Mouse (Mus musculus): ENCODE data around the gene Rxra. TPM values are rescaled to one million over a fixed set of nuclear protein-coding genes. Genes with fewer than 3 reads are reported as not detected.

The Rxra gene
- polyA plus RNA-seq, 1 experiment from 2014 or later, result 5.2 TPM

DNA sequence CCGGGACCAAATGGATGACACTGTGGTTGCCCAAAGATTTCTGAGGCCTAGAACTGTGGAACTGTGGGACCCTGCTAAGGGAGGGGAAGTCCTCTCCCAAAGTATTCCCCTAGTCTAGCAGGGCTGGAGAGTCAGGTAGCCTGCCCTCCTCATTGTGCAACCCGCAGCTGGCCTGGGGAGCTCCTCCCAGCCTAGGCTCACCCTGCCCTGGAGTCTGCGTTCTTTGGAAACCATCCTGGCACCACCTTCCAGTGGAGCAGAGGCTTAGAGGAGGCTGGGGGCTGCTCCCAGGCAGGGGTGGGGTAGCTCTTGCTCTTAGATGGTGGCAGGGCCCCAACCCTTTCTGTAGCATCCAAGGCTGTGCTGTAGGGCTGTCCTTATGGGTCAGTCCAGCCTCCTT is 26.0 kb downstream of the Rxra start:
- Histone ChIP-seq H3K4me3 (ENCODE audit: low read depth, low read length) (no peak overlapping the region), H3K9me3 (ENCODE audit: control insufficient read depth, low read length) (no peaks in the 10 kb centered on the region), H3K4me2 (no peak overlapping the region; the same call in 1 of the 2 replicates), H3K9ac (ENCODE audit: low read depth, low read length) (peak overlapping the region; percentile 34; the same call in 1 of the 2 replicates), H3K36me3 (ENCODE audit: control insufficient read depth, insufficient read depth, low read length) (no peaks in the 10 kb centered on the region), H3K27ac (ENCODE audit: low read depth, low read length) (peak overlapping the region; percentile 36; the same call in 1 of the 2 replicates), H3K4me1 (replicated peaks; ENCODE audit: control insufficient read depth, insufficient read depth, low read length) (peaks cover 69% of the 10 kb centered on the region), H3K27me3 (replicated peaks; ENCODE audit: control insufficient read depth, insufficient read depth, low read length) (no peaks in the 10 kb centered on the region)
- ATAC-seq (replicated peaks; ENCODE audit: low FRiP score) (no peak), DNase-seq (ENCODE audit: low spot score) (no peak)
- WGBS, result 58% methylated on average over 3 of the region's 3 CpGs

DNA sequence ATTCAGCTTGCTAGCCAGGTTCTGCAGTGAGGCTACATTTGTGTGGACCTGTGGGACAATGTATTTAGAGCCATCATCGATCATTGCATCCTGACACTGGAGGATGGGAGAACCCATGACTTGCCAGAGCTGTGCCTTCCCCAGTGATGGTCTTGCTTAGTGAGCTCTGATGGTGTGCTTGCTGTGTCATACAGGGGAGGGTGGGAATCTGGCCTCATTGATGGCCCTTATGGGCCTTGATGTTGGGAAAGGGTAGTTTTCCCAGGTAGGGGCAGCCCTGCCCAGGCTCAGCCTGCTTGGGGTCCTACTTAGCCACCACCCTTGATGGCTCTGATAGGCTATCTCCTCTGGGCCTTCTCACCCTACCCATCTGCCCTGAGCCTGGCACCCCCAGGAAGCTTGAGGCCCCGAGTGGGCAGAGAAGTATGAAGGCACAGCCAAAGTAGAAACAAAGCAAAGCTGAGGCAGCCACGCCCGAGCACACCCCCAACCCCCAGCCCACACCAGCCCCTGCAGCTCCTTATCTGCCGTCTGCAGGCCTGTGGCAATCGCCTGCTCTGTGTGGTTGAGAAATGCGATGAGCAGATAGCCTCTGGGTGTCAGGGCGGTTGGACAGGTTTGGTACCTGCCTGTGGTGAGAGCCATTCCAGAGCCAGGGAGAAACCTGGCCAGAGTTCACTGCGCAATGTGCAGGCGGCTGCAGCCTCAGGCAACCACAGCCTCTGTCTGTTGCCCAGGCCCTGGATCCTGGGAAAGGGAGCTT is 26.8 kb downstream of the Rxra start:
- Histone ChIP-seq H3K4me2 (peak overlapping the region; percentile 60), H3K4me1 (replicated peaks; ENCODE audit: control insufficient read depth, insufficient read depth, low read length) (peaks cover 62% of the 10 kb centered on the region), H3K27me3 (replicated peaks; ENCODE audit: control insufficient read depth, insufficient read depth, low read length) (no peaks in the 10 kb centered on the region), H3K36me3 (ENCODE audit: control insufficient read depth, insufficient read depth, low read length) (no peaks in the 10 kb centered on the region), H3K9ac (ENCODE audit: low read depth, low read length) (no peak overlapping the region), H3K9me3 (ENCODE audit: control insufficient read depth, low read length) (no peaks in the 10 kb centered on the region), H3K27ac (ENCODE audit: low read depth, low read length) (peak overlapping the region; percentile 36), H3K4me3 (ENCODE audit: low read depth, low read length) (peak overlapping the region; percentile 13; the same call in 1 of the 2 replicates)
- ATAC-seq (replicated peaks; ENCODE audit: low FRiP score) (peak; percentile 93), DNase-seq (ENCODE audit: low spot score) (peak; percentile 68)
- WGBS, result 22% methylated on average over 10 of the region's 10 CpGs

DNA sequence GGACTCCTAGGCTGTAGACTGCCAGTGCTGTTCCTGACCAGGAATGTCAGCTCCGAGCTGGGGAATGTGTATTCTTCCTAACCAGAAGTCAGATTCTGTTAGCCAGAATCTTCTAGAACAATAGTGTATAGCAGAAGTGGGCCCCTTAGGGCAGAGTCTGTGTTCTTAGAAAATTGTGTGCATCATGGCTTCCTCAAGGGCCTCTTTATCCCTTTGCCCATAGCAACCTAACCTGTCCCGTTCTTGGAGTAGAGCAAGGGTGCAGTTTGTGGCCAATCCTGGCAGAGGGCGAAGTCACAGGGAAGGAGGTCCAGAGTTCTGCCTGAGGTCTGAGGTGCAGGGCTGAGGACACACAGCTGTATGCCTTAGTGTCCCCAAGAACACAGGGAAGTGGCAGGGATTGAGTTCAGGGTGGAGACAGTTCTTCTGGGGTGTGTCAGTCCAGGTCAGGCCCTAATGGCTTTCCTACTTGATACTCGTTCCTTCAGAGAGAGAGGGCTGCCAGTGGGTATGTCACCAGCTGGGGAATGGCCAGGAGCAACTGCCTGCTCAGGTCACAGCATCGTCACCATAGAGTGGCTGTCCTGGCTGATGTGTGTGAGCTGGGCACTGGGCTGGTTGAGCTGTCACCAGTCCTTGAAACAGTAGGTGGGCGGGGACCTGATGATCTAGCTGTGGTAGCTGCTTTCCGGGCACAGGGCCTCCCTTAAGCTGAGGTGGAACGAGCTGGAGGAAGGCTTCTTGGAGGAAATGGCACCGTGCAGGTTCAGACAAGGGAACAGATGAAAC is 27.8 kb downstream of the Rxra start:
- Histone ChIP-seq H3K9me3 (ENCODE audit: control insufficient read depth, low read length) (no peaks in the 10 kb centered on the region), H3K36me3 (ENCODE audit: control insufficient read depth, insufficient read depth, low read length) (no peaks in the 10 kb centered on the region), H3K27me3 (replicated peaks; ENCODE audit: control insufficient read depth, insufficient read depth, low read length) (no peaks in the 10 kb centered on the region), H3K4me1 (replicated peaks; ENCODE audit: control insufficient read depth, insufficient read depth, low read length) (peaks cover 53% of the 10 kb centered on the region), H3K4me3 (ENCODE audit: low read depth, low read length) (no peak overlapping the region), H3K27ac (ENCODE audit: low read depth, low read length) (peak overlapping the region; percentile 30; the same call in 1 of the 2 replicates), H3K9ac (ENCODE audit: low read depth, low read length) (no peak overlapping the region), H3K4me2 (peak overlapping the region; percentile 60)
- 44% methylated on average over 9 of the region's 9 CpGs for WGBS
- no peak for DNase-seq (ENCODE audit: low spot score)
- ATAC-seq (replicated peaks; ENCODE audit: low FRiP score), result no peak; the same call in 1 of the 2 replicates

DNA sequence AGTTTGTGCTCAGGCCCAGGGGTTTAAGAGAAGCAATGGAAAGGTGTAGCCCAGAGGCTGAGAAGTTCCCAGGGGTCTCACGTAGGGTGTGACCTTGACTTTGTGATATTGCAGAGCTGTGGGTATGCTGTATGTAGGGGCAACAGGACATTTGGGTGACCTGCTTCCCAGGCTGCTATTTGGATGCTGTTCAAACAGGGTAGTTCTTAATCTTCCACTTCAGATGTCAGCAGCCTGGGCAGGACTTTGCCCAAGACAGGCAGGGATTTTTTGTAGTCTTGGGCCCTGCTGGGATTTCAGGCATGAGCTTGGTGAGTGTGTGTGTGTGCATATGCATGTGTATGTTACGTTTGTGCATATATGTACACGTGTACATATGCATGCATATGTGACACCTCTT is 28.4 kb downstream of the Rxra start:
- 79% methylated on average over 3 of the region's 3 CpGs for WGBS
- peak overlapping the region; percentile 30; the same call in 1 of the 2 replicates for H3K27ac ChIP-seq (ENCODE audit: low read depth, low read length)
- H3K4me1 ChIP-seq (replicated peaks; ENCODE audit: control insufficient read depth, insufficient read depth, low read length), result peaks cover 47% of the 10 kb centered on the region
- no peak overlapping the region for H3K9ac ChIP-seq (ENCODE audit: low read depth, low read length)
- H3K36me3 ChIP-seq (ENCODE audit: control insufficient read depth, insufficient read depth, low read length), result no peaks in the 10 kb centered on the region
- H3K9me3 ChIP-seq (ENCODE audit: control insufficient read depth, low read length), result no peaks in the 10 kb centered on the region
- ATAC-seq (replicated peaks; ENCODE audit: low FRiP score), result no peak
- H3K4me2 ChIP-seq, result no peak overlapping the region
- no peak overlapping the region for H3K4me3 ChIP-seq (ENCODE audit: low read depth, low read length)
- H3K27me3 ChIP-seq (replicated peaks; ENCODE audit: control insufficient read depth, insufficient read depth, low read length), result no peaks in the 10 kb centered on the region
- no peak for DNase-seq (ENCODE audit: low spot score)

DNA sequence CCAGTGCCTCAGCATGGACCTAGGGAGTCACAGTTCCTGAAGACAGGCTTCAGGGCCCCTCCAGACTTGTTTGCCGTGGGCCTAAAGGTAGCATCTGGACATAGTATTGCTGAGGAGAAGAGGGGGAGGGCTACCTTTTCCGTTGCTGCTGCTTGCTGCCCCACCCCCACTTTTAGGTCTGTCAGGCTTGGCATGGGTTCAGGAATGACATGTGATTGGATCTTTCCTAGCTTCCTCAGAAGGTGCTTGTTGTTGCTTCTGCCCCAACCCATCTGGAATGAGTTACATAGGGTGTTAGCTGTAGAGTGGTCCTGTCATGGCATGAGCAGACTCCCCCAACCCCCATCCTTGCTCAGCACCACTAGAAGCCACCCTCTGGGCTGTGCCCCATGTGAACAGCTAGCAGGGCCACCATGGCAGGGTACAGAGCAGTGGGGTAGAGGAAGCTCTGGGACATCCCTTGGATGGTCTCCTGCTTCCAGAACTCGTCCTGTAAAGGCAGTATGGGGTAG is 34.7 kb downstream of the Rxra start:
- no peaks in the 10 kb centered on the region for H3K9me3 ChIP-seq (ENCODE audit: control insufficient read depth, low read length)
- H3K36me3 ChIP-seq (ENCODE audit: control insufficient read depth, insufficient read depth, low read length), result no peaks in the 10 kb centered on the region
- 36% methylated on average over 3 of the region's 3 CpGs for WGBS
- no peak overlapping the region for H3K4me3 ChIP-seq (ENCODE audit: low read depth, low read length)
- H3K4me2 ChIP-seq, result no peak overlapping the region
- no peak overlapping the region for H3K9ac ChIP-seq (ENCODE audit: low read depth, low read length)
- DNase-seq (ENCODE audit: low spot score) (no peak), ATAC-seq (replicated peaks; ENCODE audit: low FRiP score) (no peak)
- H3K4me1 ChIP-seq (replicated peaks; ENCODE audit: control insufficient read depth, insufficient read depth, low read length), result peaks cover 61% of the 10 kb centered on the region
- no peaks in the 10 kb centered on the region for H3K27me3 ChIP-seq (replicated peaks; ENCODE audit: control insufficient read depth, insufficient read depth, low read length)
- H3K27ac ChIP-seq (ENCODE audit: low read depth, low read length), result no peak overlapping the region

- Histone ChIP-seq H3K27me3 (replicated peaks; ENCODE audit: control insufficient read depth, insufficient read depth, low read length) (no peaks in the 10 kb centered on the region), H3K4me1 (replicated peaks; ENCODE audit: control insufficient read depth, insufficient read depth, low read length) (peaks cover 73% of the 10 kb centered on the region), H3K27ac (ENCODE audit: low read depth, low read length) (no peak overlapping the region), H3K4me2 (no peak overlapping the region), H3K9ac (ENCODE audit: low read depth, low read length) (no peak overlapping the region; the same call in 1 of the 2 replicates), H3K9me3 (ENCODE audit: control insufficient read depth, low read length) (no peaks in the 10 kb centered on the region), H3K4me3 (ENCODE audit: low read depth, low read length) (no peak overlapping the region), H3K36me3 (ENCODE audit: control insufficient read depth, insufficient read depth, low read length) (no peaks in the 10 kb centered on the region)
- DNase-seq (ENCODE audit: low spot score) (no peak), ATAC-seq (replicated peaks; ENCODE audit: low FRiP score) (no peak)
- WGBS, result 82% methylated on average over 5 of the region's 5 CpGs
Observed at GRCm38 (mm10) chr2:27712626-27713025, 36.4 kb downstream of the Rxra start.

DNA sequence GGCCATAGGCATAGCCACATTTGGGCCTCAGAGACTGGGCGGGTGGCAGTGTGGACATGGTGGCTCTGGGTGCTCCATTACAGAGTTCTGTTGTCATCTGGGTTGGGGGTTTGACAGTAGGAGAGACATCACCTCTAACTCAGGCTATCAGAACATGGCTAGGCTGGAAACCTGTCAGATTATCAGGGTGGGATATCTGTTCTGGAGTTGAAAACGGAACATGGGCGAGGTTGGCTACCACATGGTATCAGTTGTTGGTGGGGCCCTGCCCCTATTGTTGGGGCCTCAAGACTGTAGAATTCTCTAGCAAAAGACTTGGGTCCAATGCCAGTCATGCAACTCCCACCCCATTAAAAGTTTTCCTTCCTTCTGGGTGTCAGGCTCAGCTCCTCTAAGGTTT is 37.1 kb downstream of the Rxra start:
- H3K27ac ChIP-seq (ENCODE audit: low read depth, low read length), result no peak overlapping the region
- 78% methylated on average over 3 of the region's 3 CpGs for WGBS
- peak overlapping the region; percentile 38 for H3K9ac ChIP-seq (ENCODE audit: low read depth, low read length)
- no peaks in the 10 kb centered on the region for H3K9me3 ChIP-seq (ENCODE audit: control insufficient read depth, low read length)
- H3K4me2 ChIP-seq, result peak overlapping the region; percentile 46
- no peak for DNase-seq (ENCODE audit: low spot score)
- no peak overlapping the region for H3K4me3 ChIP-seq (ENCODE audit: low read depth, low read length)
- peak; percentile 61; the same call in 1 of the 2 replicates for ATAC-seq (replicated peaks; ENCODE audit: low FRiP score)
- no peaks in the 10 kb centered on the region for H3K27me3 ChIP-seq (replicated peaks; ENCODE audit: control insufficient read depth, insufficient read depth, low read length)
- peaks cover 81% of the 10 kb centered on the region for H3K4me1 ChIP-seq (replicated peaks; ENCODE audit: control insufficient read depth, insufficient read depth, low read length)
- H3K36me3 ChIP-seq (ENCODE audit: control insufficient read depth, insufficient read depth, low read length), result no peaks in the 10 kb centered on the region

GRCm38 (mm10) chr2:27714131-27714530 is 37.9 kb downstream of the Rxra start:
- WGBS, result 84% methylated on average over 5 of the region's 5 CpGs
- no peak overlapping the region for H3K4me2 ChIP-seq
- no peaks in the 10 kb centered on the region for H3K9me3 ChIP-seq (ENCODE audit: control insufficient read depth, low read length)
- 0 out of 2 replicates have a peak overlapping the region, but pooled peaks have one; percentile 12 for H3K9ac ChIP-seq (ENCODE audit: low read depth, low read length)
- H3K4me1 ChIP-seq (replicated peaks; ENCODE audit: control insufficient read depth, insufficient read depth, low read length), result peaks cover 88% of the 10 kb centered on the region
- H3K27me3 ChIP-seq (replicated peaks; ENCODE audit: control insufficient read depth, insufficient read depth, low read length), result no peaks in the 10 kb centered on the region
- DNase-seq (ENCODE audit: low spot score), result no peak
- no peak for ATAC-seq (replicated peaks; ENCODE audit: low FRiP score)
- no peak overlapping the region for H3K4me3 ChIP-seq (ENCODE audit: low read depth, low read length)
- H3K27ac ChIP-seq (ENCODE audit: low read depth, low read length), result no peak overlapping the region
- H3K36me3 ChIP-seq (ENCODE audit: control insufficient read depth, insufficient read depth, low read length), result no peaks in the 10 kb centered on the region

Data from liver, embryonic 11.5 days (tissue).